Mouse (Mus musculus): Measurements from ENCODE around the gene Atad3a. TPM values are rescaled to one million over a fixed set of nuclear protein-coding genes. Genes with fewer than 3 reads are reported as not detected.

Atad3a gene
- polyA plus RNA-seq, 1 experiment from 2014 or later: 89.0 TPM

GRCm38 (mm10) chr4:155774280-155774754 lies 13.4 kb upstream of the Atad3a start, which contains the start of gene Vwa1:
TSS of gene Vwa1 (minus strand) at chr4:155774698.
- Histone ChIP-seq H3K27me3 (ENCODE audit: control insufficient read depth, insufficient read depth, low read length) (peaks cover 35% of the 10 kb centered on the region), H3K27ac (replicated peaks in 1 of 2; ENCODE audit: control insufficient read depth in 1 of 2, insufficient read depth in 1 of 2, low read depth in 2 of 2, low read length in 2 of 2) (peak within 1 kb of the TSS; percentile 51 to 60; a peak in 3 of 4 replicates), H3K4me2 (ENCODE audit: low read length) (peak within 1 kb of the TSS; percentile 78), H3K4me1 (ENCODE audit: control insufficient read depth in 2 of 2, insufficient read depth in 2 of 2, low read length in 2 of 2) (peaks cover 27 to 50% of the 10 kb centered on the region in 2 experiments), H3K9me3 (ENCODE audit: control insufficient read depth, low read length) (no peaks in the 10 kb centered on the region), H3K36me3 (ENCODE audit: control insufficient read depth, insufficient read depth, low read length) (no peaks in the 10 kb centered on the region), H3K4me3 (ENCODE audit: control insufficient read depth in 1 of 2, insufficient read depth in 1 of 2, low read depth in 1 of 2, low read length in 2 of 2) (peak within 1 kb of the TSS; percentile 41 to 45), H3K9ac (ENCODE audit: low read length) (peak within 1 kb of the TSS; percentile 59)
- WGBS: 1% methylated on average over 35 of the region's 35 CpGs
- peak; percentile 57; the same call in 1 of the 2 replicates for ATAC-seq (ENCODE audit: insufficient number of reproducible peaks, insufficient read depth, low FRiP score, low read depth)

GRCm38 (mm10) chr4:155773335-155774078 lies 12.6 kb upstream of the Atad3a start:
- Histone ChIP-seq H3K4me3 (ENCODE audit: control insufficient read depth in 1 of 2, insufficient read depth in 1 of 2, low read depth in 1 of 2, low read length in 2 of 2) (peak overlapping the region in 1 of 2 experiments; percentile 45; a peak in 2 of 4 replicates), H3K4me2 (ENCODE audit: low read length) (peak overlapping the region; percentile 78), H3K9me3 (ENCODE audit: control insufficient read depth, low read length) (no peaks in the 10 kb centered on the region), H3K36me3 (ENCODE audit: control insufficient read depth, insufficient read depth, low read length) (no peaks in the 10 kb centered on the region), H3K4me1 (ENCODE audit: control insufficient read depth in 2 of 2, insufficient read depth in 2 of 2, low read length in 2 of 2) (peaks cover 27 to 46% of the 10 kb centered on the region in 2 experiments), H3K9ac (ENCODE audit: low read length) (peak overlapping the region; percentile 59; the same call in 1 of the 2 replicates), H3K27ac (replicated peaks in 1 of 2; ENCODE audit: control insufficient read depth in 1 of 2, insufficient read depth in 1 of 2, low read depth in 2 of 2, low read length in 2 of 2) (no peak overlapping the region), H3K27me3 (ENCODE audit: control insufficient read depth, insufficient read depth, low read length) (peaks cover 35% of the 10 kb centered on the region)
- WGBS: 29% methylated on average over 5 of the region's 5 CpGs
- no peak for ATAC-seq (ENCODE audit: insufficient number of reproducible peaks, insufficient read depth, low FRiP score, low read depth)

- Histone ChIP-seq H3K36me3 (ENCODE audit: control insufficient read depth, insufficient read depth, low read length) (no peaks in the 10 kb centered on the region), H3K4me2 (ENCODE audit: low read length) (no peak overlapping the region), H3K9me3 (ENCODE audit: control insufficient read depth, low read length) (no peaks in the 10 kb centered on the region), H3K27ac (replicated peaks in 1 of 2; ENCODE audit: control insufficient read depth in 1 of 2, insufficient read depth in 1 of 2, low read depth in 2 of 2, low read length in 2 of 2) (no peak overlapping the region), H3K4me1 (ENCODE audit: control insufficient read depth in 2 of 2, insufficient read depth in 2 of 2, low read length in 2 of 2) (peaks cover 27 to 41% of the 10 kb centered on the region in 2 experiments), H3K27me3 (ENCODE audit: control insufficient read depth, insufficient read depth, low read length) (peaks cover 35% of the 10 kb centered on the region), H3K9ac (ENCODE audit: low read length) (no peak overlapping the region), H3K4me3 (ENCODE audit: control insufficient read depth in 1 of 2, insufficient read depth in 1 of 2, low read depth in 1 of 2, low read length in 2 of 2) (no peak overlapping the region)
- 79% methylated on average over 13 of the region's 13 CpGs for WGBS
- ATAC-seq (ENCODE audit: insufficient number of reproducible peaks, insufficient read depth, low FRiP score, low read depth): no peak
Observed at GRCm38 (mm10) chr4:155772786-155773185, 11.9 kb upstream of the Atad3a start.

GRCm38 (mm10) chr4:155771706-155772105 lies 10.8 kb upstream of the Atad3a start:
- H3K4me3 ChIP-seq (ENCODE audit: control insufficient read depth in 1 of 2, insufficient read depth in 1 of 2, low read depth in 1 of 2, low read length in 2 of 2): no peak overlapping the region
- H3K4me1 ChIP-seq (ENCODE audit: control insufficient read depth in 2 of 2, insufficient read depth in 2 of 2, low read length in 2 of 2): peaks cover 21 to 31% of the 10 kb centered on the region in 2 experiments
- ATAC-seq (ENCODE audit: insufficient number of reproducible peaks, insufficient read depth, low FRiP score, low read depth): no peak
- H3K4me2 ChIP-seq (ENCODE audit: low read length): no peak overlapping the region
- WGBS: 77% methylated on average over 2 of the region's 2 CpGs
- H3K9ac ChIP-seq (ENCODE audit: low read length): no peak overlapping the region
- H3K27me3 ChIP-seq (ENCODE audit: control insufficient read depth, insufficient read depth, low read length): peaks cover 35% of the 10 kb centered on the region
- H3K36me3 ChIP-seq (ENCODE audit: control insufficient read depth, insufficient read depth, low read length): no peaks in the 10 kb centered on the region
- no peak overlapping the region for H3K27ac ChIP-seq (replicated peaks in 1 of 2; ENCODE audit: control insufficient read depth in 1 of 2, insufficient read depth in 1 of 2, low read depth in 2 of 2, low read length in 2 of 2)
- no peaks in the 10 kb centered on the region for H3K9me3 ChIP-seq (ENCODE audit: control insufficient read depth, low read length)

GRCm38 (mm10) chr4:155770626-155771025 lies 9.7 kb upstream of the Atad3a start:
- peaks cover 14 to 24% of the 10 kb centered on the region in 2 experiments for H3K4me1 ChIP-seq (ENCODE audit: control insufficient read depth in 2 of 2, insufficient read depth in 2 of 2, low read length in 2 of 2)
- H3K36me3 ChIP-seq (ENCODE audit: control insufficient read depth, insufficient read depth, low read length): no peaks in the 10 kb centered on the region
- H3K9me3 ChIP-seq (ENCODE audit: control insufficient read depth, low read length): no peaks in the 10 kb centered on the region
- 46% methylated on average over 24 of the region's 24 CpGs for WGBS
- H3K27me3 ChIP-seq (ENCODE audit: control insufficient read depth, insufficient read depth, low read length): peaks cover 35% of the 10 kb centered on the region
- peak overlapping the region; percentile 88 for H3K9ac ChIP-seq (ENCODE audit: low read length)
- no peak overlapping the region for H3K27ac ChIP-seq (replicated peaks in 1 of 2; ENCODE audit: control insufficient read depth in 1 of 2, insufficient read depth in 1 of 2, low read depth in 2 of 2, low read length in 2 of 2)
- no peak for ATAC-seq (ENCODE audit: insufficient number of reproducible peaks, insufficient read depth, low FRiP score, low read depth)
- peak overlapping the region; percentile 90 for H3K4me2 ChIP-seq (ENCODE audit: low read length)
- peak overlapping the region; percentile 63 for H3K4me3 ChIP-seq (ENCODE audit: control insufficient read depth in 1 of 2, insufficient read depth in 1 of 2, low read depth in 1 of 2, low read length in 2 of 2)

GRCm38 (mm10) chr4:155769880-155770512 lies 9.1 kb upstream of the Atad3a start:
- peaks cover 35% of the 10 kb centered on the region for H3K27me3 ChIP-seq (ENCODE audit: control insufficient read depth, insufficient read depth, low read length)
- H3K9me3 ChIP-seq (ENCODE audit: control insufficient read depth, low read length): no peaks in the 10 kb centered on the region
- ATAC-seq (ENCODE audit: insufficient number of reproducible peaks, insufficient read depth, low FRiP score, low read depth): peak; percentile 87
- peaks cover 8 to 17% of the 10 kb centered on the region in 2 experiments; a peak in 3 of 4 replicates for H3K4me1 ChIP-seq (ENCODE audit: control insufficient read depth in 2 of 2, insufficient read depth in 2 of 2, low read length in 2 of 2)
- under 1% methylated on average over 39 of the region's 39 CpGs for WGBS
- peak overlapping the region; percentile 88 for H3K9ac ChIP-seq (ENCODE audit: low read length)
- H3K4me3 ChIP-seq (ENCODE audit: control insufficient read depth in 1 of 2, insufficient read depth in 1 of 2, low read depth in 1 of 2, low read length in 2 of 2): peak overlapping the region; percentile 63
- H3K4me2 ChIP-seq (ENCODE audit: low read length): peak overlapping the region; percentile 90
- H3K27ac ChIP-seq (replicated peaks in 1 of 2; ENCODE audit: control insufficient read depth in 1 of 2, insufficient read depth in 1 of 2, low read depth in 2 of 2, low read length in 2 of 2): peak overlapping the region; percentile 20 to 75
- no peaks in the 10 kb centered on the region for H3K36me3 ChIP-seq (ENCODE audit: control insufficient read depth, insufficient read depth, low read length)

- Histone ChIP-seq H3K36me3 (ENCODE audit: control insufficient read depth, insufficient read depth, low read length) (no peaks in the 10 kb centered on the region), H3K27me3 (ENCODE audit: control insufficient read depth, insufficient read depth, low read length) (peaks cover 35% of the 10 kb centered on the region), H3K4me3 (ENCODE audit: control insufficient read depth in 1 of 2, insufficient read depth in 1 of 2, low read depth in 1 of 2, low read length in 2 of 2) (peak overlapping the region in 1 of 2 experiments; percentile 63; a peak in 2 of 4 replicates), H3K27ac (replicated peaks in 1 of 2; ENCODE audit: control insufficient read depth in 1 of 2, insufficient read depth in 1 of 2, low read depth in 2 of 2, low read length in 2 of 2) (no peak overlapping the region; a peak in 1 of 4 replicates), H3K4me1 (ENCODE audit: control insufficient read depth in 2 of 2, insufficient read depth in 2 of 2, low read length in 2 of 2) (peaks cover 4 to 12% of the 10 kb centered on the region in 2 experiments; a peak in 3 of 4 replicates), H3K9ac (ENCODE audit: low read length) (peak overlapping the region; percentile 88), H3K9me3 (ENCODE audit: control insufficient read depth, low read length) (no peaks in the 10 kb centered on the region), H3K4me2 (ENCODE audit: low read length) (peak overlapping the region; percentile 90)
- ATAC-seq (ENCODE audit: insufficient number of reproducible peaks, insufficient read depth, low FRiP score, low read depth): no peak
- 63% methylated on average over 5 of the region's 5 CpGs for WGBS
Observed at GRCm38 (mm10) chr4:155769496-155769879, 8.6 kb upstream of the Atad3a start.
